Mouse (Mus musculus) hindbrain, embryonic 10.5 days (tissue): ENCODE data around the gene Gprc5c. TPM values are rescaled to one million over a fixed set of nuclear protein-coding genes. Genes with fewer than 3 reads are reported as not detected.
A peak's percentile ranks its signal among the peaks of the same experiment; 100 is the strongest.

ENCODE experiments used
- DNase-seq: peaks from one replicate; pipeline ENCODE4 v3.0.0-alpha.2; 2017; ENCODE audit warnings: low spot score
- H3K27ac ChIP-seq: fragments of 300-500 bp; sonication (generic); 2 replicates; pipeline ENCODE4 v1.5.1; 2016; ENCODE audit warnings: mild to moderate bottlenecking, moderate library complexity
- H3K27me3 ChIP-seq: fragments of 300-500 bp; sonication (generic); 2 replicates; pipeline ENCODE4 v1.6.1; 2016; ENCODE audit warnings: mild to moderate bottlenecking; ENCODE audit not compliant: poor library complexity, insufficient read depth, severe bottlenecking
- H3K36me3 ChIP-seq: fragments of 300-500 bp; sonication (generic); 2 replicates; pipeline ENCODE4 v1.6.1; 2016; ENCODE audit warnings: mild to moderate bottlenecking, moderate library complexity
- H3K4me1 ChIP-seq: fragments of 300-500 bp; sonication (generic); replicated peaks from 2 replicates; pipeline ENCODE4 v1.6.1; 2016; ENCODE audit warnings: mild to moderate bottlenecking
- H3K4me3 ChIP-seq: fragments of 300-500 bp; sonication (generic); 2 replicates; pipeline ENCODE4 v1.5.1; 2016; ENCODE audit warnings: mild to moderate bottlenecking, moderate library complexity
- H3K9me3 ChIP-seq: fragments of 300-500 bp; sonication (generic); 2 replicates; pipeline ENCODE4 v1.6.1; 2016; ENCODE audit warnings: mild to moderate bottlenecking, moderate library complexity
- WGBS: fragments of 180-500 bp; shearing (Covaris S2); methylation state at CpG from one replicate; pipeline ENCODE4 v1.1.7; 2016; 5-methylcytosine and 5-hydroxymethylcytosine counted together
- polyA plus RNA-seq: library from polyadenylated mRNA; unstranded; fragments of >200 nt; fragmentation: Nextera tagmentation; extraction: Ambion mirVana; gene quantifications from 2 replicates; pipeline ENCODE4 v1.2.1, GENCODE M21; 2016

The Gprc5c gene
- 31.5 and 42.9 TPM in 2 replicates for polyA plus RNA-seq

DNA sequence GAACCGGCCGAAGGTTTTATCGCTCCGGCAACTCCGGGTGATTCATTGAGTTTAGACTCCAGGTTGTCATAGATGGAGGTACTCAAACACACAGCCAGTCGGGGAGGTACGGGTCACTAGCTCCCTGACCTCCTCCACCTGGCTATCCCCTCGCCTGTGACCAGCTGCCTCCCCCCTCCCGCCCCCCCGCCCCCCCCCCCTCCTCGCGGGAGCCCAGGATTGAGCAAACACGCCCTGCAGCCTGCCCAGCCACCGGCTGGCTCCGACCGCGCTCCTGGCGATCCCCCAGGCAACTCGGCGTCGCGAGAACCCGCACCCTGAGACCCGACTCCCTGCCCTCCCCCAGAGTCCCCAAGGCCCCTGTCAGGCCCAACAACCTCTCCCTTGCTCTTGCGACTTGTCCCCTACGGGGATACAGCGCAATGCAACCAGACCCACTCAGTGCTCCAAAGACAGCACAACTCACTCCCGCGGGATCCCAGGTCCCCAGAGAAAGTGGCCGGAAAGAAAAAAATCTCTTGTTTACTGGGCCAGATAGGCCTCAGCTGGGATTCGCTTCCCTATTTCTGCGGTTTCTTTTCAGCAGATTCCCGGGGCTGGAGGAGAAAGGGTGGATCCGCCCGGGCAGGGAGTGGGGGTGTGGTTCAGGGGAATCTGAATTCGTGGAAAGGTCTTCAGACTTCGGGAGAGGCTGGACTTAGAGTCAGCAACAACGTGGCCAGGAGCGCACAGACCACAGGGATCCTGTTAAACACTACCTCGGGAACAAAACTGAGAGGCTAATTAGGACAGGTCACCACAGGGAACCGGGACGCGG lies at the start of gene Gprc5c:
Gene Gprc5c (plus strand): TSS at position 701 of the 817 bp plus-strand sequence.
- H3K4me1 ChIP-seq = peaks cover 68% of the 10 kb centered on the region
- H3K27ac ChIP-seq = peak within 1 kb of the TSS; percentile 92
- WGBS = under 1% methylated on average over 40 of the region's 43 CpGs

DNA sequence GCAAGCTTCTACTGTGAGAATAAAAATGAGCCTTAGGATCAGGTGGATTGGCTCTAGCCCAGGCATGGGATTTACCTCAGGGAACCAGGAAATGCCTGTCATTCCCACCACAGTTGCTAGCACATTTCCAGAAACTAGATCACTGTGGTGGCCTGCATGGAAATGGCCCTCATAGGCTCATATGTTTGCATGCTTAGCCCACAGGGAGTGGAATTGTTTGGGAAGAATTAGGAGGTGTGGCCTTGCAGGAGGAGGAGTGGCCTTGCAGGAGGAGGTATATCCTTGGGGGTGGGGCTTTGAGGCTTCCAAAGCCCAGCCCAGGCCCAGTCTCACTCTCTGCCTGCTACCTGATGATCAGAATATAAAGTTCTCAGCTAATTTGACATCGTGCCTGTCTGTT lies 49.0 kb upstream of the Gprc5c start:
- Histone ChIP-seq H3K4me1 (peaks cover 56% of the 10 kb centered on the region), H3K4me3 (no peak overlapping the region)
- WGBS = 100% methylated on average over 1 of the region's 1 CpGs

More for the DNA sequence above, at the start of gene Gprc5c:
- H3K27me3 ChIP-seq = peaks cover 66% of the 10 kb centered on the region
- H3K4me3 ChIP-seq = peak within 1 kb of the TSS; percentile 74
- peak; percentile 69 for DNase-seq
- H3K36me3 ChIP-seq = no peaks in the 10 kb centered on the region
- H3K9me3 ChIP-seq = no peaks in the 10 kb centered on the region

DNA sequence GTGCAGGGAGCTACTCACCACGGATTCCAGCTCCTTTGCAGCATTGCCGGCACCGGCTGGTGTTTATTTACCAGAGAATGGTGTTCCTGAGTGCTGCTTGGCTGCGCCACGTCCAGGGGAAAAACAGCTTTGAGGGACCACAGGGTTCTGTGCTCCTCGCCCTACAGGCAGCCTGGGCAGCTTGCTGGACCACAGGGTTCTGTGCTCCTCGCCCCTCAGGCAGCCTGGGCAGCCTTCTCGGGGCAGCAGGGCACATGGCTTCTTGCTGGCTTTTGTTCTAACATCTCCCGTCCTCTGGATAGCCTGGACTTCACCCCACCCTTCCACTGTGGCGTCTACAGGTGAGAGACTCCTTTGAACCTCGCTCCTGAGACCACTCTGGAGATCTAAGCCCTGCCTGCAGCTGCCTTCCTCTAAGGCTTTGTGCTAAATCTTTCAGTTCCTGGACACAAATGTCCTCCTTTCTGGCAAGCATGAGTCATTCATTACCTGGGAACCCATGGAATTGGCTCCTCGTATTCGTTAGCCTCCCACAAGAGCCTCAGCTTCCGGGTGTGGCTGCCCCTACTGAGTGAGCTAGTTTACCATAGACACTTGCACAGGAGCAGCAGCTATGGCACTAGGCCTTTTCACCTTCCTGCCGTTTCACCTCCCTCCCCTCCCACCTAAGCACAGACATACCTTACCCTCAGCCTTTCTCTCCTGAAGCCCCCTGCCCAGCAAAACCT lies 48.2 kb upstream of the Gprc5c start:
- H3K9me3 ChIP-seq = no peaks in the 10 kb centered on the region
- peak overlapping the region; percentile 82 for H3K27ac ChIP-seq
- 61% methylated on average over 15 of the region's 15 CpGs for WGBS
- H3K4me3 ChIP-seq = no peak overlapping the region
- H3K4me1 ChIP-seq = peaks cover 58% of the 10 kb centered on the region
- no peak for DNase-seq
- peaks cover 4% of the 10 kb centered on the region; the same call in 1 of the 2 replicates for H3K27me3 ChIP-seq
- H3K36me3 ChIP-seq = no peaks in the 10 kb centered on the region

More for the DNA sequence above, 49.0 kb upstream of the Gprc5c start:
- no peak for DNase-seq
- H3K9me3 ChIP-seq = no peaks in the 10 kb centered on the region
- H3K36me3 ChIP-seq = no peaks in the 10 kb centered on the region
- peaks cover 4% of the 10 kb centered on the region; the same call in 1 of the 2 replicates for H3K27me3 ChIP-seq
- H3K27ac ChIP-seq = no peak overlapping the region

DNA sequence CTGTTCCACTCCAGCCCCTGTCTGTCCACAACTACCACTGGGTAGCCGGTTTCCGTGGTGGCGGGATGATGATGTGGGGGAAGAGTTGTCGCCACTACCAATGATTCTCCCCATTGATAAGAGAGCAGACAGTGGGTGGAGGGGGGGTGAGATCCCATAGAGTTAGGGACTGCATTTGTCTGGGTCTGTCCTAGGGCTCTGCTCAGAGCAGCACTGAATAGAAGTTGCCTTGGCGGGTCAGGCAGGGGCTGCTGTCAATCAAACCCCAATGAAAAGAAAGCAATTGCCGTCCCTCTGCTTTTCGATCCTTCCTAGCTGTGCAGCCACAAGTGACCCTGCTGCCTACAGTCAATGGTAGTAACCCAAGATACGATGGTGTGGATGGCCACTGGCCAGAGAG lies 47.0 kb upstream of the Gprc5c start:
- WGBS = 24% methylated on average over 8 of the region's 8 CpGs

DNA sequence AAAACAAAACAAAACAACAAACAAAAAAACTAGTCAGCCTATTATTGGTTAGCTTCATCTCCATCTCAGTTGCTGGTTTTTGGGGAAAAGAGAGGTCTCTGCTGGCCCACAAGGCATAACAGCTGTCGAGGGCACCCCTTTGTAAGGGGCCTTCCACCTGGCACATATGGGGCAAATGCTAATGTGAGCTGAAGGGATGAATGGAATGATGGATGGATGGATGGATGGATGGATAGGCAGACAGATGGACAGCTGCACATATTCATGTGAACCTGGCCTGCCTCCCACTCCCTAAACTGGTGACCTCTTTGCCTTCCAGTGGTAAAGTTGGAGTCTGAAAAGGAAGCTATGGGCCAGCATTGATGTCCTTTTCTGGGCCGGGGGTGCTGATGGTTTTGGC lies 43.9 kb upstream of the Gprc5c start:
- H3K36me3 ChIP-seq = no peaks in the 10 kb centered on the region
- WGBS = 61% methylated on average over 2 of the region's 2 CpGs
- H3K4me3 ChIP-seq = no peak overlapping the region
- H3K9me3 ChIP-seq = no peaks in the 10 kb centered on the region
- peaks cover 4% of the 10 kb centered on the region; the same call in 1 of the 2 replicates for H3K27me3 ChIP-seq
- peaks cover 75% of the 10 kb centered on the region for H3K4me1 ChIP-seq
- DNase-seq = no peak
- H3K27ac ChIP-seq = peak overlapping the region; percentile 82

More for the DNA sequence above, 47.0 kb upstream of the Gprc5c start:
- Histone ChIP-seq H3K36me3 (no peaks in the 10 kb centered on the region), H3K4me3 (no peak overlapping the region), H3K9me3 (no peaks in the 10 kb centered on the region), H3K27me3 (peaks cover 4% of the 10 kb centered on the region; the same call in 1 of the 2 replicates), H3K4me1 (peaks cover 66% of the 10 kb centered on the region), H3K27ac (peak overlapping the region; percentile 82)
- DNase-seq = peak; percentile 56

DNA sequence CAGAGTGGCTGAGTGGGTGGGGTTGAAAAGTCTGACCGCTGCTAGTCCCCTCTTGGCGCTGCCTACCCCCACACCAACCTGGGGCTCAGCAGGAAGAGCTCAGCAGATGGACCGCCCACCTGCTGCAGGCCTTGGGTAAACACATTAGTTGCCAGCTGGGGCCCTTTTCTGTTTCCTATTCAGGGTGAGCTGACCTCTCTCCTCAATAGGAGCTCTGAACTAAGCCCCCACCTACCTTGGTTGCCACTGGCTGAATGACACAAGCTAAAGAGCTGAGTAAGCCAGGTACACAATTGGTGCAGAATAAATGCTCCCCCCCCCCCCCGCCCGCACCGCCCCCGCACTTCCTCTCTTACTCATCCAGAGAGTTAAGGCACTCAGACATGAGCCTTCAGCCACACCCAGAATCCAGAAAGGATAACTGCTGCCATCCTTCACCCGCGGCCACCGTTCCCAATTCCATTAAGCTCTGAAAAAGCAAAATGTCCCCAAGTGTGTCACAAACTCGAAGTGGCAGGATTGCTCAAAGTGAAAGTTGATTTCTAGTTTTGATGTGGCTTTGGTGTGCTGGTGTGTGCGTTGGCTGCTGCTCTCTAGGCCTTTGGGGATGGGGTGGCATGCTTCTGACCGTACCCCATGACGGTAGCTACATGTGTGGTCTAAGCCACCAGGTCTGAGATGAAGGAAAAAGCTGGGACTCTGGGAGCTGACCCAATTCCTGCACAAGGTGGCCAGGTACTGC lies 43.1 kb upstream of the Gprc5c start:
- Histone ChIP-seq H3K36me3 (no peaks in the 10 kb centered on the region), H3K9me3 (no peaks in the 10 kb centered on the region), H3K4me3 (no peak overlapping the region), H3K27ac (peak overlapping the region; percentile 82), H3K4me1 (peaks cover 72% of the 10 kb centered on the region), H3K27me3 (peaks cover 4% of the 10 kb centered on the region; the same call in 1 of the 2 replicates)
- WGBS = 21% methylated on average over 14 of the region's 14 CpGs
- peak; percentile 53 for DNase-seq

DNA sequence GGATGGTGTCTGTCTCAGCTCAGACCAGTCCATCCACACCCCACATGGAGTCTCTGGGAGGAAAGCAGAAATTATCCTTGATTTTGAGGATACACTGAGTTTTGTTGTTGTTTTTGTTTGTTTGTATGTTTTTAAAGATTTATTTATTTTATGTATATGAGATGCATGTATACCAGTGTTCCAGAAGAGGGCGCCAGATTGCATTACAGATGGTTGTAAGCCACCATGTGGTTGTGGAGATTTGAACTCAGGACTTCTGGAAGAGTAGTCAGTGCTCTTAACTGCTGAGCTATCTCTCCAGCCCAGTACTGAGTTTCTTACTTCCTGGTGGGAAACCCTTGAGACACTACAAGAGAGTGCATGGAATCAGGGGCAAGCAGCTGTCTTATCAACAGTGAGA lies 41.6 kb upstream of the Gprc5c start:
- peaks cover 60% of the 10 kb centered on the region for H3K4me1 ChIP-seq
- H3K27me3 ChIP-seq = peaks cover 4% of the 10 kb centered on the region; the same call in 1 of the 2 replicates
- DNase-seq = no peak
- no peaks in the 10 kb centered on the region for H3K9me3 ChIP-seq
- no peak overlapping the region for H3K4me3 ChIP-seq
- 0 out of 2 replicates have a peak overlapping the region, but pooled peaks have one; percentile 6 for H3K27ac ChIP-seq
- no peaks in the 10 kb centered on the region for H3K36me3 ChIP-seq
- 80% methylated on average over 1 of the region's 1 CpGs for WGBS

DNA sequence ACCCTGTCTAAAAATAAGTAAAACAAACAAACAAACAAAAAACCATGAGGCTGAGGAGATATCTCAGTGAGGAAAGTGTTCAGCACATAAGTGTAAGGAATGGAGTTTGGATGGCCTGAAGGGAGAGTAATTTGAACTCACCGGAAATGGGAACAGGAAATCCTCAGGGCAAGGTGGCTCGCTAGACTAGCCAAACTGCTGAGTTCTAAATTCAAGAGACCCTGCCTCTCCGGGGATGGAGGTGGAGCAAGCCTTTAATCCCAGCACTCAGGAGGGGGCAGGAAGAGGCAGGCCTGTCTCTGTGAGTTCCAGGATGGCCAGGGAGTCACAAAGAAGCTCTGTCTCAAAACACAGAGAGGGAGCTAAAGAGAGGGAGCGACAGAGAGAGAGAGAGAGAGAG lies 40.6 kb upstream of the Gprc5c start:
- Histone ChIP-seq H3K27ac (peak overlapping the region; percentile 57; the same call in 1 of the 2 replicates), H3K27me3 (peaks cover 4% of the 10 kb centered on the region; the same call in 1 of the 2 replicates), H3K9me3 (no peaks in the 10 kb centered on the region), H3K4me3 (no peak overlapping the region), H3K4me1 (peaks cover 58% of the 10 kb centered on the region), H3K36me3 (no peaks in the 10 kb centered on the region)
- no peak for DNase-seq
- WGBS = 21% methylated on average over 4 of the region's 4 CpGs

DNA sequence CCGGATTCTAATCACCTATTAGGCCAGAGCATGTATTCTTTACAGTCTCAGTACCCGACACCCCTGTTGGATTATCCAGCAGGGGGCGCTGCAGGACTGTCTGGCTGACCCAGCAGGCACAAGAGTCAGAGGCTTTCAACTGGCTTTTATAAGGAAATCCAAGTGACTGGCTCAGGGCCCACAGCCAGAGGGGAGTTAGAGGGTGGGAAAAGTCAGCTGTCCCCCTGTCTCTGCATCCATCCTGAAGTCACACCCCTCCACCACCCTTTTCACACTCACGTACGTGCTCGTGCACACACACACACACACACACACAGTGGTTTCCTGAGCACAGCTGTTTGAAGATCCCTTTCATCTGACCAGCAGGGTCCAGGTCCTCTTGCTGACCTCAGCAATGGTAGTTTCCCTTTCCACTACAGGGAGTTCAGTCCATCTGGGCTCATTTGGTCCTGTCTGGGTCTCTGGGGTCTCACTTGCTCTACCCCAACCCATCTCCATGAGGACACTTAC lies 38.2 kb upstream of the Gprc5c start:
- Histone ChIP-seq H3K9me3 (no peaks in the 10 kb centered on the region), H3K36me3 (no peaks in the 10 kb centered on the region), H3K27me3 (no peaks in the 10 kb centered on the region; the same call in 1 of the 2 replicates), H3K27ac (peak overlapping the region; percentile 69; the same call in 1 of the 2 replicates), H3K4me1 (peaks cover 39% of the 10 kb centered on the region), H3K4me3 (no peak overlapping the region)
- WGBS = 17% methylated on average over 6 of the region's 6 CpGs
- DNase-seq = peak; percentile 92

DNA sequence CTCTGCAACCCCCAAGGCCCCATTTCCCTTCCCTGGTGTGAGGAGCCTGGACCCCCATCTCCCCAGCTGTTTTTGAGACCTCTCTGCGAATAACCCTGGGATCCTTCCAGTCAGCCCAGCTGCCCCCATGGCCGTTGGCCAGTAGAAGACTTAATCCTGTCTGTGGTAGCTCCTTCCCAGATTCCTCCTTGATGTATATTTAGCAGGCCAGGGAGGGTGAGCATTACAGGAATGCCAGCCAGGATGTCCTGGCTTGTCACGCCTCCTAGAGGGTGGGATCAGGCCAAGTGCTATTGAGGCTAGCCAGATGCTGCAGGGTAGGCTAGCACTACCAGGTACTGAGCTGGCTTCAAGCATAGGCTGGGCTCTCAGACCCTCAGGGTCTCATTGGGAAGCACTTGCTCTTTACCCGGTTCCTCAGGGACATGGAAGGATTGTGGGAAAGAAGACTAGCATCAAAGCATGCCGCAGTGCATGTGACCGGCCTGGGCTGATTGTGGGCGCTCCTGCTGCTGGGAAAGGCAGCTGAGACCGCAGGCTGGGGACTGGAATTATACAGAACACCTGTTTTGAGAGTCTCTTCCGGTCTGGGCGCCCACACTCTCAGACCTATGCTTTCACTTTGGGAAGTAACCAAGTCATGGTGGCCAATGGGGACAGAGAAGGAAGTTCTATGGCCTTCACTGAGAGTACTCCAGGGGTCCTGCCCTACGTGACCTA lies 35.9 kb upstream of the Gprc5c start:
- Histone ChIP-seq H3K27ac (peak overlapping the region; percentile 18; the same call in 1 of the 2 replicates), H3K27me3 (peaks cover 2% of the 10 kb centered on the region; the same call in 1 of the 2 replicates), H3K4me3 (no peak overlapping the region), H3K4me1 (peaks cover 41% of the 10 kb centered on the region), H3K36me3 (no peaks in the 10 kb centered on the region), H3K9me3 (peaks cover 10% of the 10 kb centered on the region; the same call in 1 of the 2 replicates)
- DNase-seq = no peak
- WGBS = 80% methylated on average over 11 of the region's 11 CpGs

DNA sequence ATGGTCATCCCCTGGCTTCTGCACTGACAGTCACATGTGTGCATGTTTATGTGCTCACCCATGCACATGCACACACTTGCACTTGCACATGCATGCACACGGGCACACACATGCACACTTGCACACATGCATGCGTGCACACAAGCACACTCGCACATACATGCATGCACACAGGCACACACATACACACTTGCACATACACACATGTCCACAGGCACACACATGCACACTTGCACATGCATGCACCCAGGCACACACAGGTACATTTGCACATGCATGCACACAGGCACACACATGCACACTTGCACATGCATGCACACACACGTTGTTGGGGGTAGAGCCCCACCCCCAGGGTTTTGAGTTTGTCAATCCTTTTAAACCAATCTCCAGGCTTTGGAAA lies 34.0 kb upstream of the Gprc5c start:
- Histone ChIP-seq H3K9me3 (peaks cover 10% of the 10 kb centered on the region; the same call in 1 of the 2 replicates), H3K36me3 (no peaks in the 10 kb centered on the region), H3K27ac (peak overlapping the region; percentile 35; the same call in 1 of the 2 replicates), H3K4me3 (no peak overlapping the region), H3K4me1 (peaks cover 46% of the 10 kb centered on the region), H3K27me3 (peaks cover 14% of the 10 kb centered on the region)
- no peak for DNase-seq
- WGBS = 91% methylated on average over 4 of the region's 4 CpGs
